Mouse (Mus musculus) left cerebral cortex, postnatal 10 days (tissue): Measurements from ENCODE around the gene Slxl1. TPM values are rescaled to one million over a fixed set of nuclear protein-coding genes. Genes with fewer than 3 reads are reported as not detected.
"Not testable (repeated sequence)": the region's sequence is repeated elsewhere in the genome, so short reads cannot be mapped to it uniquely, and the experiment has no call there.

ENCODE experiments used
- DNase-seq, 2 experiments: peaks; one replicate each; pipeline ENCODE4 v3.0.0; 2021 to 2022; ENCODE audit warnings: low spot score in 2 of 2, mixed read lengths in 1 of 2; ENCODE audit errors: extremely low spot score in 1 of 2
- intact Hi-C: fragments of 180-260 bp; cut with DNase I; formaldehyde crosslinking; loops from one replicate; pipeline ENCODE4 v1.15.1; 2025
- total RNA-seq, 2 experiments: library from RNA; stranded (reverse); gene quantifications; 2 replicates each; pipeline ENCODE4 v1.2.3; 2021

The Slxl1 gene
- total RNA-seq: not detected

DNA sequence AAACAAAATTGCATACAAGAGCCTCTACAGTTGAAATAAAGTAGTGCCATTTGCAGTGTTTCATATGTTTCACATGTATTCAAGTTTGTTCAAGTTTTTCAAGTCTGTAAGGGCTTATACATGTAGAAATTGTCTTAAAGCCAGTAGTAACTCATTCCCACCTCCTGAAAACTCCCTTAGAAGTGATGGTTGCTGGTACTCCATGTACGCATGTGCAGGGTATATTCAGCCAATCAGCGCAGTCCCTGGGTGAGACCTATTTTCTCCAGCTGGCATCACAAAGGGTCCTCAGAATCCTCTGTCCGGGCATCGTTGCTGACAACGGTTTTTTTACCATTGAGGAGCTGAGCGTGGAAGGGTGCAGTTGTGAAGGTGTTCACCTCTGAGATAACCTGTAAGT is at the start of gene Slxl1:
Slxl1 (plus strand) TSS at position 301 of the 400 bp plus-strand sequence.
- DNase-seq, intact Hi-C loops: not testable (repeated sequence)
